Mouse (Mus musculus) forebrain, postnatal 0 days (tissue): ENCODE data around the gene Stx6. TPM values are rescaled to one million over a fixed set of nuclear protein-coding genes. Genes with fewer than 3 reads are reported as not detected.

Experiments used
- ATAC-seq: fragments of 200-750 bp; cut with Nextera tagmentation; 2 replicates; pipeline ENCODE4 v1.8.0; 2017; ENCODE audit warnings: mild to moderate bottlenecking, moderate library complexity
- DNase-seq: peaks from one replicate; pipeline ENCODE4 v3.0.0-alpha.2; 2015
- H3K27ac ChIP-seq: fragments of 300-500 bp; sonication (generic); 2 replicates; pipeline ENCODE4 v1.5.1; 2014; ENCODE audit warnings: low read depth, mild to moderate bottlenecking, antibody characterized with exemption, low read length, moderate library complexity, mixed read lengths
- H3K27me3 ChIP-seq: fragments of 300-500 bp; sonication (generic); 2 replicates; pipeline ENCODE4 v1.6.1; 2014; ENCODE audit warnings: mild to moderate bottlenecking, low read length, mixed read lengths; ENCODE audit not compliant: insufficient read depth
- H3K36me3 ChIP-seq: fragments of 300-500 bp; sonication (generic); 2 replicates; pipeline ENCODE4 v1.6.1; 2014; ENCODE audit warnings: mild to moderate bottlenecking, moderate library complexity; ENCODE audit not compliant: insufficient read depth
- H3K4me1 ChIP-seq: fragments of 300-500 bp; sonication (generic); 2 replicates; pipeline ENCODE4 v1.6.1; 2014; ENCODE audit warnings: antibody characterized with exemption; ENCODE audit not compliant: insufficient read depth
- H3K4me2 ChIP-seq: fragments of 300-500 bp; sonication (generic); 2 replicates; pipeline ENCODE4 v1.6.1; 2014; ENCODE audit warnings: low read depth, mild to moderate bottlenecking, moderate library complexity
- H3K4me3 ChIP-seq: fragments of 300-500 bp; sonication (generic); 2 replicates; pipeline ENCODE4 v1.5.1; 2014; ENCODE audit warnings: low read depth, low read length, mixed read lengths
- H3K9ac ChIP-seq: fragments of 300-500 bp; sonication (generic); 2 replicates; pipeline ENCODE4 v1.6.1; 2014; ENCODE audit warnings: mild to moderate bottlenecking
- H3K9me3 ChIP-seq: fragments of 300-500 bp; sonication (generic); 2 replicates; pipeline ENCODE4 v1.6.1; 2016; ENCODE audit warnings: low read length
- CTCF ChIP-seq: sonication (generic); IDR thresholded peaks from 2 replicates; pipeline ENCODE4 v1.5.1; 2016; ENCODE audit warnings: antibody characterized with exemption, control low read depth, low read depth
- WGBS: fragments of 180-500 bp; shearing (Covaris S2); extraction: QIAGEN DNeasy Blood & Tissue Kit; methylation state at CpG from one replicate; pipeline ENCODE4 v1.1.7; 2014; 5-methylcytosine and 5-hydroxymethylcytosine counted together
- polyA plus RNA-seq: library from polyadenylated mRNA; unstranded; fragments of >200 nt; fragmentation: Nextera tagmentation; extraction: Ambion mirVana; gene quantifications from 2 replicates; pipeline ENCODE4 v1.2.1, GENCODE M21; 2015
- total RNA-seq: library from RNA; depleted of rRNA; stranded (reverse); fragments of >200 nt; gene quantifications from 2 replicates; pipeline ENCODE4 v1.2.3, GENCODE M21; 2014; rRNA removed

Gene Stx6
- total and polyA plus RNA-seq, 2 experiments from 2014 or later: 97.5 to 120 TPM

DNA sequence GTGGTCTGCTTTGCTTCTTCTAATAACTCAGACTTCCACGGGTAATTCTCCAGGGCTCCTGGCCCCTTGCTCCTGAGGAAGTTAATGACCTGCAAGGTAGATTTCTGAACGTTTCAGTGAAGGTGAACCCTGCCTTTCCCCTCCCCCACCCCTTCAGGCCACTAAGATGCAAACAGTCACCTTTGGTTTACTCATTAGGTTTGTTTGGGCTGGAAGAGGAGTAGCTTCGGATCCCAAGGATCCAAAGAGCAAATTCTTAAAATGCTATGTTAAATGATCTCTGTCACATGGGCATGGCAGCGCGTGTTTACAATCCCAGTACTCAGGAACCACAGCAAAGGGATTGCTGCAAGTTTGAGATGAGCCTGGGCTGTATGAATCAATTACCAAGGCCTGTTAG is 88.9 kb downstream of the Stx6 start:
- 0 out of 2 replicates have a peak, but pooled peaks cover 5% of the 10 kb centered on the region for H3K4me1 ChIP-seq
- H3K4me2 ChIP-seq: no peak overlapping the region
- no peak overlapping the region for H3K4me3 ChIP-seq
- 50% methylated on average over 5 of the region's 5 CpGs for WGBS
- H3K36me3 ChIP-seq: no peaks in the 10 kb centered on the region
- ATAC-seq: no peak
- H3K9ac ChIP-seq: no peak overlapping the region
- no peak for TF ChIP-seq CTCF
- no peak for DNase-seq
- no peak overlapping the region for H3K27ac ChIP-seq
- H3K27me3 ChIP-seq: no peaks in the 10 kb centered on the region
- H3K9me3 ChIP-seq: no peaks in the 10 kb centered on the region

DNA sequence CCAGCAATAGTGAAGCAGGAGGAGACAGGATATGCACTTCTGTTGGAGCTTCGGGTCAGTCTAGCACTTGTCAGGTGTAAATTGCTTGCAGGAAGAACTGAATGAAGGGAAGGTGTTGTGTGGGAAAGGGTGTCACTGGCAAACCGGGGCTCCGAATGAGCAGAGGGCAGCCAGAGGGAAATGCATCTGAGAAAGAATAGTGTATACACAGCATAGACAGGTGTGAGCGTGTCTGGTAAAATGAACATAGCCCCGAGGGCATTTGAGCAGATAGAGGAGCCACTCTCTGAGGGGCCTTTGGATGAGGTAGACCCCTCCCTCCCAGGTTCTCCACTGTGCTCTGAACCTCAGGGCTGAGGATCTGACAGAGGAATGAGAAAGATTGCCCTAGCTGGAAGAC is 89.5 kb downstream of the Stx6 start:
- no peak overlapping the region for H3K4me2 ChIP-seq
- no peak overlapping the region for H3K4me3 ChIP-seq
- WGBS: 82% methylated on average over 5 of the region's 5 CpGs
- TF ChIP-seq CTCF: no peak
- no peak for ATAC-seq
- DNase-seq: no peak
- no peak overlapping the region for H3K9ac ChIP-seq
- H3K27me3 ChIP-seq: no peaks in the 10 kb centered on the region
- no peaks in the 10 kb centered on the region for H3K36me3 ChIP-seq
- no peak overlapping the region for H3K27ac ChIP-seq
- 0 out of 2 replicates have a peak, but pooled peaks cover 5% of the 10 kb centered on the region for H3K4me1 ChIP-seq
- H3K9me3 ChIP-seq: no peaks in the 10 kb centered on the region

DNA sequence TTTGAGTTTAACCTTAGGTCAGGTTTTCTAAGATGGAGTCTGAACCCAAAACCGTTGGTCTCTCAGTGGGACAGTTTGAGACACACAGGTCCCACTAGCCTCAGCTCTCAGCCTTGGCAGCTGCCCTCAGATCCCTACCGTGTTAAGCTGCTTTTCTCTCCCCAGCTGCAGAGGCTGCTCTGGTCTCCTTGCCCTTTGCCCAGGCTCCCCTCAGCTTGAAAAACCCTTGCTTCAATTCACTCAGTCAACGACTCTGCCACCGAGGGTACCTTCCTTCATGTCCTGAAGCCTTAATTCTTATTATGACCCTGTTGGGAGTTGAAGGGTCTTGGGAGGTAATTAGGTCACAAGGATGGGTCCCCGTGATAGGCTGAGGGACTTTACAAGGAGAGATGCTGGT is 91.4 kb downstream of the Stx6 start:
- Histone ChIP-seq H3K9me3 (no peaks in the 10 kb centered on the region), H3K4me1 (no peaks in the 10 kb centered on the region), H3K36me3 (no peaks in the 10 kb centered on the region), H3K27ac (no peak overlapping the region), H3K9ac (no peak overlapping the region), H3K4me2 (no peak overlapping the region), H3K4me3 (no peak overlapping the region), H3K27me3 (no peaks in the 10 kb centered on the region)
- ATAC-seq (no peak), DNase-seq (no peak)
- TF ChIP-seq CTCF: no peak
- 38% methylated on average over 5 of the region's 5 CpGs for WGBS

DNA sequence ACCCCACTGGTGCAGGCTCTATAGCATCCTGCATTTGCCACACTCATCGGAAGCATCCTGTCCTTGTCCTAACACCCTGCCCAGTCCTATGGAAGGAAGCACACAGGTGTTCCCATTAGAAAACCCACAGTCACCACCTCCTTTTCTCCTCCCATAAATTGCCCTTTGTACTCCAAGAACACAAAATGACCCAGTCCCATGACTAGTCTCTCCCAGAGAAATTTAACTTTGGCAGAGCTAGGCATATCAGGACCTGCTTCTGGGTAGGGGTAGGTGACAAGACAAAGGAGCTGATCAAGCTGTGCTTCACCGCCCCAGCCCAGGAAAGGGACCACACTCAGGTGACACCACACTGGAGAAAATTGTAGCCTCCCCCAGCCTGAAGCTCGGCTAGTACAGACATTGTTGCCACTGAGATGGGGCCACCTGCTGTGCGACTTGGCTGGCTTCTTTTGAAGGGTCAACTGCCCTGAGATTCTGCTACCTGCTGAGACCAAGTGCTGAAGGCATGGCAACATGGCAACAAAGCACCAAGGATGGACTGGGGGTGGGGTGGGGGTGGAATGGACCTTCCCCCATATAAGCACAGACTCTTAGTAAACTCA is 92.1 kb downstream of the Stx6 start:
- no peaks in the 10 kb centered on the region for H3K27me3 ChIP-seq
- 41% methylated on average over 4 of the region's 4 CpGs for WGBS
- H3K4me3 ChIP-seq: no peak overlapping the region
- H3K4me2 ChIP-seq: no peak overlapping the region
- TF ChIP-seq CTCF: no peak
- H3K9me3 ChIP-seq: no peaks in the 10 kb centered on the region
- no peak overlapping the region for H3K27ac ChIP-seq
- no peak overlapping the region for H3K9ac ChIP-seq
- ATAC-seq: no peak
- H3K36me3 ChIP-seq: no peaks in the 10 kb centered on the region
- no peaks in the 10 kb centered on the region for H3K4me1 ChIP-seq
- no peak for DNase-seq

DNA sequence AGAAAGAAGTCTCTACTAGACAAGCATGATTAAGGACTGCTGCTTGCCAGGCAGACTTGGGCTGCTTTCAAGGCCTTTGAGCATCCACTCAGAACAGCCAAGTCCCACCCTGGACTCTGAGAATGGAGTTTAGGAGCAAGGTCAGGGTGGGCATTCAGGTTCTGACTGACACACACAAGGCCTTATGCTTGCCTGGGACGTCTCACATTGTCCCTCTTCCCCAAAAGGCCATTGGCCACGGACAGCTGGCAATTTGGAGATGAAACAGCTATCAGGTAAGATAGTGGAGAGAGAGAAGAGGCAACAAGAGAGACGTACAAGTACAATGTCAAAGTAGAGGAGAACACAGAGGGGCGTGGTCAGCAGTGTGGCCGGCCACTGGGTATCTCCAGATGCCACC is 93.1 kb downstream of the Stx6 start:
- Histone ChIP-seq H3K36me3 (no peaks in the 10 kb centered on the region), H3K4me1 (no peaks in the 10 kb centered on the region), H3K4me3 (no peak overlapping the region), H3K9me3 (no peaks in the 10 kb centered on the region), H3K9ac (no peak overlapping the region), H3K27me3 (no peaks in the 10 kb centered on the region), H3K27ac (no peak overlapping the region), H3K4me2 (no peak overlapping the region)
- no peak for DNase-seq
- no peak for TF ChIP-seq CTCF
- WGBS: 89% methylated on average over 5 of the region's 5 CpGs
- ATAC-seq: no peak

DNA sequence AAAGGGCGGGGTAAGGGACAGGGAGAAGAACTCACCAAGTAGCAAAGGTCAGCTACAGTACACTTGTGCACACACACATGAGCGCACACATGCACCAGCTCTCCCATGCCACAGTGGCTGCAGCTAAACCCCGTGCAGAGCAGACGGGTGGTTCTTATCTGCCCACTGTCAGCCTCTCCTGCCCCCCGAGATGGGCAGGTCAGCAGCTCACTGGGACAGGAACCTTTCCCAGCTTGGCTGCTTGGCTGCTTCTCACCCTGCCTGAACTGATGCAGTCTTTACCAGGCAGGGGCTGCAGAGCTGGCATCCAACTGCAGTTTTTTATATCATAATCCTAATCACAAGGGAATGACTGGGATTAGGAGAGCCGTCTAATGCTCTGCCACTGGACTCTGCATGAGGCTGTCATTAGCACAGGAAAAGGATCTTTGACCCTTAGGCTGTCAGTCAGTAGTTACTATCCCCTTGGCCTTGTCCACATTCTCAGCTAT is 94.2 kb downstream of the Stx6 start:
- WGBS: 60% methylated on average over 6 of the region's 6 CpGs
- H3K36me3 ChIP-seq: no peaks in the 10 kb centered on the region
- no peak overlapping the region for H3K4me3 ChIP-seq
- no peak for DNase-seq
- no peak overlapping the region for H3K4me2 ChIP-seq
- H3K9ac ChIP-seq: no peak overlapping the region
- H3K27ac ChIP-seq: no peak overlapping the region; the same call in 1 of the 2 replicates
- no peak for ATAC-seq
- H3K4me1 ChIP-seq: no peaks in the 10 kb centered on the region
- no peak for TF ChIP-seq CTCF
- H3K27me3 ChIP-seq: no peaks in the 10 kb centered on the region
- H3K9me3 ChIP-seq: no peaks in the 10 kb centered on the region

DNA sequence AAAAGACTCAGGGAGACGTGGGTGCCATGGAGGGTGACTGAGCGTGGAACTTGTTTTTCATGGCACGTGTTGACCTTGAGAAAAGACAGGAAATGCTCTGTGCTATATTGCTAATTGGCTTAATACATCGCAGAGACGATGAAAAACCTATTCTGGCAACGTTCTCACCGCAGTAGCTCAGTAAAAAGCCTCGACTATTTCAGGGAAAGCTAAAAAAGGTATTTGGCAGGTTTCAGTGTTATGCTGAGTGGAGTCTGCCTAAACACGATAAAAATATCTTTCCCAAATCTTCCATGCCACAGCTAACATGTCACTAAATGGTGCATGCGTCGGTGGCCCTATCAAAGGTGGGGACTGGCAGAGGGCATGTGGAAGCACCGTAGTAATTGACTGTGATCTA is 94.6 kb downstream of the Stx6 start:
- H3K4me1 ChIP-seq: no peaks in the 10 kb centered on the region
- no peak overlapping the region for H3K4me2 ChIP-seq
- WGBS: 49% methylated on average over 12 of the region's 12 CpGs
- ATAC-seq (no peak), DNase-seq (no peak)
- H3K4me3 ChIP-seq: no peak overlapping the region
- H3K27ac ChIP-seq: no peak overlapping the region; the same call in 1 of the 2 replicates
- H3K9ac ChIP-seq: no peak overlapping the region
- H3K27me3 ChIP-seq: no peaks in the 10 kb centered on the region
- no peaks in the 10 kb centered on the region for H3K9me3 ChIP-seq
- TF ChIP-seq CTCF: no peak
- H3K36me3 ChIP-seq: no peaks in the 10 kb centered on the region

DNA sequence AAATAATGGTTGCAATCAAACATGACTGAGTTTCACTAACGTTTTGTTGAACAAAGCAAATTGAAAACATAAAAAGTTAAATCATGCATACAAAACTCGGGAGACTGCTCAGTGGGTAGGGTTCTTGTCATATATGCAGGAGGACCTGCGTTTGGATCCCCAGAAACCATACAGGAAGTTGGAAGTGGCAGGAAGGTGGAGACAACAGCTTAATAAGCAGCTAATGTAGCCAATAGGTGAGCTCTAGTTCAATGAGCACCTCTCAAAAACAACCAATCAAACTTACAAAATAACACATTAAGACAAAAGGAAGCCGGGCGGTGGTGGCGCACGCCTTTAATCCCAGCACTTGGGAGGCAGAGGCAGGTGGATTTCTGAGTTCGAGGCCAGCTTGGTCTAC is 95.8 kb downstream of the Stx6 start:
- DNase-seq: no peak
- 80% methylated on average over 8 of the region's 8 CpGs for WGBS
- no peak for TF ChIP-seq CTCF
- no peaks in the 10 kb centered on the region for H3K36me3 ChIP-seq
- no peak overlapping the region for H3K9ac ChIP-seq
- ATAC-seq: no peak
- no peaks in the 10 kb centered on the region for H3K9me3 ChIP-seq
- no peak overlapping the region for H3K27ac ChIP-seq
- no peak overlapping the region for H3K4me2 ChIP-seq
- no peaks in the 10 kb centered on the region for H3K4me1 ChIP-seq
- no peaks in the 10 kb centered on the region for H3K27me3 ChIP-seq
- H3K4me3 ChIP-seq: no peak overlapping the region

Other genes starting within 250 kb of the Stx6 start
- 46.0 and 47.6 TPM in 2 replicates for gene Ier5, start 59.1 kb upstream of the Stx6 start, total RNA-seq
- gene Ier5, start 59.1 kb upstream of the Stx6 start, polyA plus RNA-seq: 9.4 and 11.6 TPM in 2 replicates
- gene Mr1, start 11.9 kb upstream of the Stx6 start, total RNA-seq: 2.8 and 5.1 TPM in 2 replicates
- gene Mr1, start 11.9 kb upstream of the Stx6 start, polyA plus RNA-seq: 2.0 and 2.6 TPM in 2 replicates
- 7.4 and 9.9 TPM in 2 replicates for gene BC034090, start 85.7 kb downstream of the Stx6 start, total RNA-seq
- gene BC034090, start 85.7 kb downstream of the Stx6 start, polyA plus RNA-seq: 1.4 and 2.5 TPM in 2 replicates